Mouse (Mus musculus) c-Kit-negative CD71-positive TER-119-positive erythroid progenitor cells, embryonic 14.5 days (primary cell): ENCODE data around the gene Rtn4rl2.

Experiments used
- DNase-seq: peaks from one replicate; pipeline ENCODE4 v3.0.0-alpha.2; 2013; ENCODE audit warnings: low read depth, low spot score

Gene Rtn4rl2

DNA sequence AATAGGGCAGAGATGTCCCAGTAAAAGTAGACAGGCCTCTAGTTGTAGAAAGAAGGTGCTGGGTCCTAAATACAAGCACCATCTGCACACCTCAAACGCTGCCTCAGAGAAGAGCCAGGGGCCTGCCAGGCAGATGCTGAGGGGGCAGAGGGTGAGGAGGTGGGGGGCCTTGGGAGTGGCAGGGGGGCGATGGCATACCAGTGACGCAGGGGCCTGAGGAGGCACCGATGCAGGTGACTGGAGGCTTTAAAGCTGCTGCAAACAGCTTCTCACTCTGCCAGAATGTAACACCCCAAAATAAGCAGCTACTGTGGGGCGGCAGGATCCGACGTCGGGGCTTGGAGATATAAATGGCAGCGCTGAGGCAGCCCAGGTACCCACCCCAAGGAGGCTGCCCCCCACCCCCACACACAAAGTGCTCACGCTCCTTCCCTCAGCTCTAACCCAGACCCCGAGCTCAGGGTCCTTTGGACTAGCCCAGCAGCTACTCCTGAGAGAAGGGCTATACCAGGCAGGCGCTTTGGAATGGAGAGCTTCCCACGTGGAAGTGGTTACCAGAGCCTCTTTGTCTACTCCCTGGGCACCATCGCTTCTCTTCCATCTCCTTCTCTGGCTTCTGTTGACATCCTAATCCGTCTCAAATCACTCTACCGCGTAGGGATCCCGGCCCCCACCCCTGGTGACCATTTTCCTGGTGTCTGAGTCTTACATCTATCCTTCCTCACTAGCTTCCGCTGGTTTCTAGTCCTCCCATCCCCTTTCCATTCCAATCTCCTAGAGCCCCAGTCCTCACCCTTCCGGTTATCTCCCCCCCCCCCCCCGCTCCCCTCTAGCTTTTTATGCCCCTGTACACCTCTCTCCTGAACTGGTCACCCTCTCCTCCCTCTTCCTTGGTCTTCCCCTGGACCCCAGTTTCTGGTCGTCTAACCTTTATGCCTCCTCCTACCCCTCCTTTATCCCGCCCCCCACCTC lies 1.1 kb downstream of the Rtn4rl2 start:
- DNase-seq = no peak

DNA sequence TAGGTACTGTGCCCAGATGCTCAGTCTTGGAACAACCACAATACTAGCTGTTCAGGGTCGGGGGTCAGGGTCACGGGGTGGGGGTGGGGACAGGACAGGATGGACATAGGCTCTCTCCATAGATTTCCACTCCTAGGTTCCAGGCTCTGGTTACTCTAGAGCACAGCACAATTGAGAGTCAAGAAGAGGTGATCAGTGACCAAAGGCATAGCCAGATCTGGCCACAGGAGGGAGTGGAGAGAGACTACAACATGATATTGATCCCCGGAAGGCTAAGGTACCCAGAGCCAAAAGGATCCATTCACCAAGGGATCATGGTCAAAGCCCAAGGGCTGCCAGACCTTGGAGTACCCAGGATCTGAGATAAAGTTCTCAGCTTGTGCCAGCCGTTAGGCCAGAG lies 1.9 kb downstream of the Rtn4rl2 start:
- no peak for DNase-seq

DNA sequence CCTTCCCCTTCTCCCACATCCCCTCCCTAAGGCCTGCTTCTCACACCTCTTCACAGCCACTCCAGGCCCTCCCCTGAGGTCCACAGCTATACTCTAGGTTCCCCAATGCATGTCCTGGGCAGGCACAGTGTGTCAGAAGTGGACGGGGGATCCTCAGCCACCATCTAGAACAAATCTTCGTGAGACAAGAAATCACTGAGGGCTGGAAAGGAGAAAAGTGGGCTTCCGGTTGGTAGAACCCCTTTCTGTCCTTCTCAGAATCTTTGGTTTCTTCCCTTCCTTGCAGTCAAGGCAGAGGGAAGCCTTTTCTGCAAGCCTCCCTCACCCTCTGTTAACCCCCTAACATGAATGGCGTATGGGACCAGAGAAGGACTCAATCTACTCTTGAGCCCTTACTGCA lies 2.6 kb downstream of the Rtn4rl2 start:
- DNase-seq = no peak

DNA sequence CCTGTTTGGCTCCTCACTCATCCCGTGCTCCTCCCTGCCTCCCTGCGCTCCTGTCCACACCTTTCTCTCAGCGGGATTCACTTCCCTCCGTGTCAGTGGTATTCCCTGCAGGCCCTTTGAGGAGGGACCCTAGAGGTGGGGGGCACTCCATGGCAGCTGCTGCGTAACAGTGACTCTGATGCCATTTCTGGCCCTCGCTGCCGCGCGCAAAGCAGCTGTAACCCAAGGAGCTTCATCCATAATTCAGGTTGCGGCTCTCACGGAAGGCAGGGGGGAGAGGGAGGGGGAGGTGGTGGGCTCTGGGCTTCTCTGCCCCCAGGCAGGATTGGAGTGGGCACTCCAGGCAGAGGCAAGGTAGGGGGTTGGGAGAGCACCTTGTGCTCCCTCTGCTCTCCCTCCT lies 3.0 kb downstream of the Rtn4rl2 start:
- no peak for DNase-seq

DNA sequence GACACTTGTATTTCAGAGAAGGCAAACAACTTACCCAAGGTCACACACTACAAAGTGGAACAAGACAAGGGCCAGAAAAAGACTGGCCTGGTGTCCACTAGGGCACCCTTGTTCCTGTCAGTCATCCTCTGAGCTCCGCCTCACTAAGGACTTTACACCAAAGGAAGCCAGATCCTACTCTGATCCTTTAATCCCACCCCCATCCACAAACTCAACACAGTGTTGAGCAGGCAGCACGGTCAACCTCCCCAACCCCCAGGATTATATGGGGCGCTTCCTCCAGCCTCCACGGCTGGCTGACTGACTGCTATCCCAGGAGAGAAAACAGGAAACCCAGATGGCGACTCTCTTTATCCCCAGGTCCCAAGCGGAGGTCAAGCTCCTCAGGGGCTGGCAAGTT lies 3.4 kb downstream of the Rtn4rl2 start:
- no peak for DNase-seq

DNA sequence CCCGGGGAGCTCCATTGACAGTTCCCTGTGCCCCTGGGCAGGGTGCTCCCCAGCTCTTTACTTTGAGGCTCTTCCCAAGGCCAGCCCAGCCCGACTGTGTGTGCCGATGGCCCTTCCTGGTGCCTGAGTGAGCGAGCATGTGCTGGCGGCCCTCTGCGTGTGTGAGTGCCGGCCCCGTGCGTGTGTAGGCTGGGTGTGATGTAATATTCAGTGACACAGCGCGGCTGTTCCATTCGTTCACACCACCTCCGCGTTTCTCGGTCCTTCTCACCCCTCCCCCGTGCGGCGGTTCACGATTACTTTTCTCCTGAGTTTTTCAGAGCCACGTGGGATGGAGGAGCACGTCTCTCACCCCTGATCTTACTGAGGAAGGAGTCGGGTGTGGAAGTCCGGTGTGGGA lies 3.9 kb downstream of the Rtn4rl2 start:
- DNase-seq = no peak

DNA sequence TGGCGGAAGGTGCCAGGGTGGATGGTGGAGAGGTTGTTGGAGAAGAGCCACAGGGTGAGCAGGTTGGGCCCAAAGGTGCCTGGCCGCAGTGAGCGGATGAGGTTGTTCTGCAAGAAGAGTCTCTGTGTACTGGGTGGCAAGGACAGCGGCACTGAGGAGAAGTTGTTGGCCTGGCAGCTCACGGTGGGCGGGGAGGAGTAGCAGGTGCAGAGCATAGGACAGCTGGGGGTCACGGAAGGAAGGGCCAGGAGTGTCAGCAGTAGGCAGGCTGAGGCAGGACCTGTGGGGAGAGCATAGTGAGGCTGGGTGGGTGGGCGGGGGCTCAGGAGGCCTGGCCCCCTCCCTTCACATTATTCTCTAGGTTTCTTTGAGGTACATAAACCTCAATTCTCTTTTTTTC lies 5.9 kb downstream of the Rtn4rl2 start:
- no peak for DNase-seq

DNA sequence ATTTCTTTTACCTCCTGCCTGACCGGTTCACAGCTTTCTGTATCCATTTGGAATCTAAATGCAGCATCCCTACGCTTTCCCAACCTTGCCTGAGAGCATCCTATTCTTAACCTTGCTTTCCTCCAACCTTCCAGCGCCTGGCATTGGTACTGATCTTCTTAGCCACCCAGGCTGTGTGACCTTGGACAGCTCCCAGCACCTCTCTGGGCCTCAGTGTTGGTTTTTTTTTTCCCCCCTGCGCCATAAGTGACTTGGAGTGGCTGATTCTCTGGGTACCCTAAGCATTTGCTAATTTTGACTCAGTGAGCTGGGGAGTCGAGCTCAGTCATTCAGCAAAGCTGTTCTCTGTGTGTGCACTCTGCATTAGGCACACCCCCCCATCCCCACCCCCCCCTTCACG lies 10.7 kb downstream of the Rtn4rl2 start:
- DNase-seq = no peak

DNA sequence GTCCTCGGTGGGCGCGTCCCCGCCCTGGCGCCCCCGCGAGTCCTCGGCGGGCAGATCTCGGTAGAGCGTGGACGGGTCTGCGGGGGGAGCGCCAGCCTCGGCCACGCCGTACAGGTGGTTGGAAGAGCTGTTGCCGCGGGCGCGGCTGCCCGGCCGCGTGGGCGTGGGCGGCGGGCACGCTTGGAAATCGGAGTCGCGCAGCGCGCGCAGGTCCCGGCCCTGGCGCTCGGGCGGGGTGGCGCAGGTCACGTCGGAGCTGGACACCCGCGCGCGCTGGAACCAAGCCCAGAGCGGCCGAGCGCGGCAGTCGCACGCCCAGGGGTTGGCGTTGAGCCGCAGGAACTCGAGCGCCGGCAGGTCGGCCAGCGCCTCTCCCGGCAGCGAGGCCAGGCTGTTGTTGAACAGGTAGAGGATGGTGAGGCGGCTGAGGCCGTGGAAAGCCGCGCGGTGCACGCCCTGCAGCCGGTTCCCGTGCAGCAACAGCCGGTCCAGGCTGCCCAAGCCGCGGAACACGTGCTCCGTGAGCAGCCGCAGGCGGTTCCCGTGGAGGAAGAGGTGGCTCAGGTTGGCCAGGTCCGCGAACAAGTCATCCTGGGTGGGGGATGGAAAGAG lies 14.3 kb downstream of the Rtn4rl2 start:
- DNase-seq = no peak

DNA sequence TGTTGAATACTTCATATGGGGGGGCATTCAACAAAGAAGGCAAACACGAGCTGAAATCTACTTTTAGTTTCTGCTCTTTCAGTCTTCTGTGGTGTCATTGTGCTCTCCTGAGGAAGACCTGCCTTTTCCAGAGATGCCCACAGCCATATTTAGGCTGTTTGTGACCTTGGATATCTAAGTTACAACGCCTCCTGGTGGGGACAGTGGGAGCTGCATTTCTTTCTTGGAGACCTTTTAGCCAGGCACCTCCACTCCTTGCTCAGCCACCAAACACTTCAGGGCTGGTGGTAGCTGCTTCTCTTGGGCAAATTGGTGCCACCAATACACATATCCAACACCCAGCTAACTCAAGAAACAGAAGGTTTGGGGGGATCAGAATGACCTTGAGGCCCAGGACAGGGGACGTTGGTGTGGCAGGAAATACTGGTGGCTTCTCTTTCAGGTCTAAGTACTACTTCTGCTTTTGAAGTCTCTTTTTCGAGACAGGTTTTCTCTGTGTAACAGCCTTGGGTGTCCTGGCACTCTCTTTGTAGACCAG lies 15.8 kb downstream of the Rtn4rl2 start:
- peak; percentile 66 for DNase-seq

DNA sequence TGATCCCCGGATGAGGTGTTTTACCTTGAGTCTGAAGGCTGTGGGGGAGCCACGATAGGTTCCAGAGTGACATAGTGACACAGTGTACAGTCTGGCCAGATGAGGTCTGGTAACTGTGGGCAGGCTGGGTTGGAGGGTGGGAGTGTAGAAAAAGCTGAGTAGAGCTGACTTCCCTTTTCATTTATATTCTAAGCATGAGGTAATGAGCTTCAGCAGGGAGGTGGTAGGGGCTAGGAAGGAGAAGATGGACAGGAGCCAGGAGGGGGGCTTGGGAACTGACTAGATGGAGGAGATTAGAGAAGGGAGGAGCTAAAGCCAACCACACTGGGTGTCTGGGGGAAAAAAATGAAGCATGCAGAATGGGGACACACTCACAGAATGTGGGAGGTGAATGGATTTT lies 17.5 kb downstream of the Rtn4rl2 start:
- no peak for DNase-seq

DNA sequence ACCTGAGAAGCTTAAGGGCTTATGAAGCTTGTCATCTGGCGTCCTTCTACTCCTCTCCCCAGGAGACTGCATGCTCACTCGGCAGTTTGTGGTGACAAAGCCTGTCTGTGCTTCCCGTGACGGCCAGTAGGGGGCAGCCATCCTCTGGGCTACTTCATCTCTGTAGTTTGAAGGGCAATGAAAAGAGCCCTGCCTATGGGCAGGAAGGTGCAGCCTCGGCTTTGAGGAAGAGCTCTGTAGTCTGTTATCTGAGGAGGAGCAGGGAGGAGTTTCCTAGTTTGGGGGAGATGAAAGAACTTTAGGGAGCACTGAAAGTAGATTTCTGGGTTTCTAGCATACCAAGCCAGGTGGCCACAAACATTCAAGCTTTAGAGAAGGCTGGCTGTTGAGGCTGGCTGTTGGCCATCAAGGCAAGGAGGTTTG lies 18.0 kb downstream of the Rtn4rl2 start:
- peak; percentile 75 for DNase-seq

DNA sequence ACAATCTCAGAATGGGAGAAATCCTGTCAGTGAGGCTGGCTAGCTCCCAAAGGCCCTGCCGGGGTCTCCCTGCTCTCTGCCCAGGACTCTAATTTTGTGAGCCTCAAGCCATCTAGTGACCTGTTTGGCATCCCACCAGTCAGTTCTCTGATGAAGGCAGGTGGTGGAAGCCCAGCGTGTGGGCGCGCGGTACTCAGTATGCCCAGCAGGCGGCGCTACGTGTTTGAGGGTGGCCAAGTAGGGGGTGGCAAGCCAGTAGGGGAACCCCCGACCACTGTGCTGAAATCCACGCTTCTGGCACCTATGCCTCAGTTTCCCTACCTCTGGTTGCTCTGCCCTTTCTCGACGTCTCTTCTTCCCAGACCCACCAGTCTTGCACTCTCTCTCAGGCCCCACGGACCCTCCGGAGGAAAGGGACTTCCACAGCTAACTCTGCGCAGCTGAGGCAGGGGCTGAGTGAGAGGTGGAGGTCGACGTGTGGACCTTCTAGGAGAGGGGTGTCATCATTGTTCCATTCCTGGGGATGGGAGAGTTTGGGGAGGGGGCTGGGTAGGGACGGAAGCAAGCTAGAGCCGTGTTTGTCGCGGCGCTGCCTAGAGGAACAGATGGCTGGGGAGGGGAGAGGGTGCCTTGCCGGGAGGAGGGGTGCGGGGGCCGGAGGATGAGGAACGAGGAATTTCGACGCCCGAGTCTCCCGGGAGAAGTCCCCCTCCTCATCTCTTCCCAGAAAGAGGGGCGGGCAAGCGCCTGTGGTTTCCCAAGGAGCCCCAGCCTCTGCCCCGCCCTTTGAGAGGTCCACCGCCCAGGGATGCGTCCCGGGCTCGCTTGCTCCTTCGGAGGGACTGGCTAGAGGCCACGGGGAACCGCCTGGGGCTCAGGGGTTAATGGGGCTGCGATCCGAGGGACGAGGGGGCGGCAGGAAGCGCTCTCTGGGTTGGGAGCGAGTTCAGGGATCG lies 20.6 kb downstream of the Rtn4rl2 start:
- DNase-seq = no peak

DNA sequence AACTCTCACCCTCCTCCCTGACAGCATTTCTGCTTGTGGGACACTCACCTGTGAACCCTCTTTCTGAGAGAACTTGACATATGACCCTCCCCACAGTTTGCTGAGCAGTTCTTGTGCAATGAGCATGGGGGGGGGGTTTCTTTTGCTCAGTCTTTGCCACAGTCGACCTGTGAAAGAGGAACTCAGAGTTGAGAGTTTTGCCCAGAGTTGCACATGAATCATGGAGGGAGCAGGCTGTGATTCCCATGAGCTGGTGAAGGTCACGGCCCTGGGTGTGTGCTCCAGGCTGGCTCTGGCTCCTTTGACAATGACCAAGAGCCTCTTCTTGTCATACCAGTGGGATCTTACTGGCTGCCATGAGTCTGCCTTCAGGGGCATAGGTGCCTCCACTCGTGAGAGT lies 24.3 kb downstream of the Rtn4rl2 start:
- no peak for DNase-seq

DNA sequence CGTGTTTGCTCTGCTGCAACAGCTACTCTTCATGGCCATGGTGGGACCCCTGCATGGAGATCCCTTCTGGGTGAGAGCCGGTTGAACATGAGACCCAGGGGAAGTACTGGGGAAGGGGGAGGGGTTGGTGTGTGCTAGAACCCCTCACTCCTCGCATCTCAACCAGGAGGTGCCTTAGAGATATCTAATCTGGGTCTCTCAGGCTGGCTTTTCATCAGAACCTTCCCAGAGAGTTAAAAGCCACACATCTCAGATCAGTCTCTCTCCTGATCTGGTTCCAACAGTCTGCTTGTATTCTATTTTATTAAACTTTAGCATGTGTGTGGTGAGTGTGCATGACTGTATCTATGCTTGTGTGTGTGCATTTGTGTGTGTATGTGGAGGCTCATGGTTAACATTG lies 25.1 kb downstream of the Rtn4rl2 start:
- no peak for DNase-seq

DNA sequence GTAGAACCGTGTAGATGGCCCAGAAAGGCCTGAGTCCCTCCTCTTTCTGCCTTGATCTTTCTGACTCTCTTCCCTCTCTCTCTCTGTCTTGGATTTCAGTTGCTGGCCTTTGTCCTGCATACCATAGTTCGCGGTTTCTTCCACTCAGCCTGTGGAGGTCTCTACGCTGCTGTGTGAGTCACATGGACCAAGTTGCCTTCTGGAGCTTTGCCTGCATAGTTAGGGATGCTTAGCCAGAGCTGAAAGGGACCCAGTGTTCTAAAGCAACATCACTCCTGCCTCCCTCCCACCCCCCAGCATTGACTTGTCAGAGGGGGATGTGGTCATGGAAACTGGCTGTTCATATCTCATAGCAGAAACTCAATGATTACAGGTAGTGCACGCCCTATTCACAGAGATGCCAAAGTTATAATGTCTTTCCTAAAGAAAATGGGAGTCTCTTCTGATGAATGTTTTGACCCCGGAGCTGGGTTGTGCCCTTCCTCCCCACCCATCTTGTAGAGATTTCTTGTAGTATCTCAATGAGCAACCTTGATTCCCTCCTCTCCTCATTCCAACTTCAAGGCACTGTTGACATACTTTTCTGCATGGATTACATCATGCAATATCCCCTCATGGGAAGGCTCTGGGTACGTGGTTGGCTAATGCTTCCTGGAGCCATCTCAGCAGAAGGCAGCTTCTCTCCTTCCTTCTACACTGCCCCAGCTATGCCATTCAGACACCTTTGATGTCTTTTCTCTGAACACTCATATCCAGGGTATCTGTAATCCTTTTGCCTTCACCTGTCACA lies 26.3 kb downstream of the Rtn4rl2 start:
- DNase-seq = no peak

DNA sequence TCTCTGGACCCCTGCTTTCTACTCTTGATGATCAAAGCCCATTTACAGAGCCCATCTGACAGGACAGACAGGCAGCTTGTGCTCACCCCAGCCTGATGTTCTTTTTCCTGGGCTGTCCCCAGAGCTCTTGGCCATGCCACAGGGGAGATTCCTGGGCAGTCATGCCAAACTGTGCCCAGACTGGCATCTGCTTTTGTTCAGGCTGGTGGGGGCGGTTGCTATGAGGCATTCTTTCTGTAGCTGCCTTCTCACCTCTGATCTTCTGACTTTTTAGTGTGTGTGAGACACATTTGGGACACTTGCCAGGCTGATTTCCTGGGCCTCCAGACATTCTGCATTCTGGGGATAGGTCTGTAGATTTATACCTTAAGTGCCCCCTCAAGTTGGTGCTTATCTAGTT lies 28.0 kb downstream of the Rtn4rl2 start:
- no peak for DNase-seq

DNA sequence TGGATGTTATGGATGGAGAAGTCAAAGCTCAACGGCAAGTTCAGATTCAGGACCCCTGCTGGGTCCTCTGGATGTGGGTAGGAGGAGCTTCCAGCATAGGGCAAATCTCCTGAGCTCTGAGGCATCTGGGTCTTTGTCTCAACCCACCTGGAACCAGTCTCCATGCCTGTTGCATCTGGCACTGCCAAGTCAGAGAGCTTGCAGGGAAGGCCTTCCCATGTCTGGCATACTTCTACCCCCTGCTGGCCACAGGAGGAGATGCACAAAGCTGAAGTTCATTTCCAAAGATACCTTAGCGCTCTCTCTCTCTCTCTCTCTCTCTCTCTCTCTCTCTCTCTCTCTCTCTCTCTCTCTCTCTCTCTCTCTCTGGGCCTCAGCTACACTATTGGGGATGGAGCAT lies 30.8 kb downstream of the Rtn4rl2 start:
- no peak for DNase-seq

DNA sequence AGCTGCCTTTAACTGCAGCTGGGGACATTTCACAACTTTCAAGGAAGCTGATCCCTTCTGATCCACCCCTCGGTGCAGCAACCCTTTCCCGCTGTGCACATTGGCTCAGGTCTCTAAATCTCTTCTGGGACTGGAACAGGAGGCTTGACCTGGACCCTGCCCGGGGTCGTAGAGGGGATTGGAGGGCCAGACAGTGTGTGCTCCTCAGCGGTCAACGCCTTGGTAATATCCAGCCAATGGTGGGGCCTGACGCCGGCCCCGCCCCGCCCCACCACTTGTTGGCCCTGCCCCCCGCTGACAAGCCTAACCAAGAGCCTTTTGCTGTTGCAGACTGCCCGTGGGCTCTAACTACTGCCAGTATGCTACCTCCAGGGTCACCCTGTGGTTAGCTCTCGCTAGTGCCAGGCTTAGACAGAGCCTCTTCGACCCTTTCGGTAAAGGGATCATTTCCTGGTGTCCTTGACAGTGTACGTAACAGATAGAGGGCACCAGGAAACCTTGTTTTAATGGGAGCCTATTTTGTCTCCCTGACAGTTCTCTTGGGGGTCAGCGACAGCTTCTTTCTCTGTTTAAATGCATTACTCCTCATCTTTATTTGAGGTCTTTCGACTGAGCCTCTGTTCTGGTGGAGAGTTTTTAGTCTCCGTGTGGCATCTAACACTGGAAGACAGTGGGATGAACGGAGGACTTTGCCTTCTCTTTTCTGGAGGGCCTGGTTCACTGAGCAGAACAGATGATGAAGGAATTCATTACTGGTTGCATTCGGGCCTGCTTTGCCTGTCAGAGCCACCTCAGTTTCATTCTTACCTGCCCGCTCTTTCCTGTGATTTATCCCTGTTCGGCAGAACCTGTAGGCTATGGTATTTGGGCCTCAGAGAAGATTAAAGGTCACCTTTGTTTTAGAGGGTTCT lies 35.1 kb downstream of the Rtn4rl2 start:
- no peak for DNase-seq
